Mouse (Mus musculus) skeletal muscle tissue, adult 2 months (tissue): ENCODE results near the gene Emc7.

Source experiments
- DNase-seq: peaks from one replicate; pipeline ENCODE4 v3.0.0-alpha.2; 2012; ENCODE audit warnings: low read depth, low spot score

Emc7 gene

GRCm38 (mm10) chr2:112520526-112521482, 66.0 kb downstream of the Emc7 start:
- DNase-seq: no peak
